Mouse (Mus musculus) thymus, adult 2 months (tissue): ENCODE measurements around the gene Tas1r2.

Source experiments
- CTCF ChIP-seq: fragments of 200-500 bp; IDR thresholded peaks from 2 replicates; pipeline ENCODE4 v1.5.1; 2012; ENCODE audit warnings: mild to moderate bottlenecking, control low read depth, low read length, moderate library complexity, borderline replicate concordance; ENCODE audit not compliant: control insufficient read depth, poor library complexity, insufficient read depth; ENCODE audit errors: extremely low read depth
- POLR2A ChIP-seq: fragments of 200-500 bp; IDR thresholded peaks from 2 replicates; pipeline ENCODE4 v1.6.1; 2012; ENCODE audit warnings: mild to moderate bottlenecking, low read length, control low read depth, moderate library complexity; ENCODE audit not compliant: control insufficient read depth, poor library complexity, insufficient read depth; ENCODE audit errors: extremely low read depth

- TF ChIP-seq CTCF, result no peak
- TF ChIP-seq POLR2A, result no peak
Measured at GRCm38 (mm10) chr4:139631569-139632253, 21.6 kb upstream of the Tas1r2 start.
